Mouse (Mus musculus) left cerebral cortex, postnatal 4 days (tissue): ENCODE measurements around the gene Trp53bp2. TPM values are rescaled to one million over a fixed set of nuclear protein-coding genes. Genes with fewer than 3 reads are reported as not detected.

Source experiments
- DNase-seq: peaks from one replicate; pipeline ENCODE4 v3.0.0-alpha.2; 2022
- intact Hi-C: fragments of 180-260 bp; cut with DNase I; formaldehyde crosslinking; loops from one replicate; pipeline ENCODE4 v1.15.1; 2025
- total RNA-seq, 2 experiments: library from RNA; stranded (reverse); gene quantifications; 2 replicates each; pipeline ENCODE4 v1.2.3; 2021

Trp53bp2 gene
- total RNA-seq, 2 experiments from 2014 or later = 23.2 to 27.3 TPM

GRCm38 (mm10) chr1:182499443-182500089 is 90.6 kb downstream of the Trp53bp2 start:
- intact Hi-C loops = no loop called here
- DNase-seq = no peak

GRCm38 (mm10) chr1:182500224-182500623 is 91.3 kb downstream of the Trp53bp2 start:
- intact Hi-C loops = no loop called here
- DNase-seq = no peak

- intact Hi-C loops = no loop called here
- DNase-seq = no peak
Measured at GRCm38 (mm10) chr1:182500843-182501242, 91.9 kb downstream of the Trp53bp2 start.

- intact Hi-C loops = no loop called here
- no peak for DNase-seq
Measured at GRCm38 (mm10) chr1:182501815-182502405, 92.9 kb downstream of the Trp53bp2 start.

- intact Hi-C loops = no loop called here
- DNase-seq = no peak
Measured at GRCm38 (mm10) chr1:182502491-182503050, 93.6 kb downstream of the Trp53bp2 start.

- intact Hi-C loops = no loop called here
Measured at GRCm38 (mm10) chr1:182503206-182503900, 94.4 kb downstream of the Trp53bp2 start.

GRCm38 (mm10) chr1:182504223-182504622 is 95.3 kb downstream of the Trp53bp2 start:
- DNase-seq = peak; percentile 51
- intact Hi-C loops = no loop called here

More at GRCm38 (mm10) chr1:182503206-182503900, 94.4 kb downstream of the Trp53bp2 start:
- DNase-seq = no peak

- intact Hi-C loops = no loop called here
- DNase-seq = no peak
Measured at GRCm38 (mm10) chr1:182505291-182505690, 96.3 kb downstream of the Trp53bp2 start.

GRCm38 (mm10) chr1:182506229-182506986 is 97.4 kb downstream of the Trp53bp2 start:
- intact Hi-C loops = no loop called here
- DNase-seq = no peak

- intact Hi-C loops = no loop called here
- DNase-seq = no peak
Measured at GRCm38 (mm10) chr1:182509110-182509797, 100.3 kb downstream of the Trp53bp2 start.

- no peak for DNase-seq
- intact Hi-C loops = no loop called here
Measured at GRCm38 (mm10) chr1:182511073-182511472, 102.1 kb downstream of the Trp53bp2 start.

- DNase-seq = no peak
- intact Hi-C loops = no loop called here
Measured at GRCm38 (mm10) chr1:182511778-182512177, 102.8 kb downstream of the Trp53bp2 start.

Other genes starting within 250 kb of the Trp53bp2 start
- gene Vmn1r1, start 244.7 kb upstream of the Trp53bp2 start, total RNA-seq = not detected
- gene Degs1, start 126.4 kb upstream of the Trp53bp2 start, total RNA-seq = 10 to 100 TPM; 44.9 to 51.8 TPM
- 10 to 100 TPM; 47.6 to 49.8 TPM for gene Fbxo28, start 67.5 kb upstream of the Trp53bp2 start, total RNA-seq
- gene Capn2, start 108.4 kb downstream of the Trp53bp2 start, total RNA-seq = 10 to 100 TPM; 77.0 to 82.5 TPM
- not detected for gene Capn8, start 155.8 kb downstream of the Trp53bp2 start, total RNA-seq